Mouse (Mus musculus): ENCODE data around the gene Dnm3. TPM values are rescaled to one million over a fixed set of nuclear protein-coding genes. Genes with fewer than 3 reads are reported as not detected.
"Not testable (repeated sequence)": the region's sequence is repeated elsewhere in the genome, so short reads cannot be mapped to it uniquely, and the experiment has no call there.

Gene Dnm3
- polyA plus RNA-seq, 1 experiment from 2014 or later, result 13.9 TPM

GRCm38 (mm10) chr1:162412787-162413429, 64.9 kb downstream of the Dnm3 start:
- no peaks in the 10 kb centered on the region for H3K36me3 ChIP-seq (ENCODE audit: control insufficient read depth, insufficient read depth, low read length)
- no peak overlapping the region for H3K4me2 ChIP-seq (ENCODE audit: low read depth, severe bottlenecking)
- H3K27ac ChIP-seq (replicated peaks; ENCODE audit: low read depth, low read length), result no peak overlapping the region
- H3K9me3 ChIP-seq (ENCODE audit: control insufficient read depth, low read length), result no peaks in the 10 kb centered on the region
- no peaks in the 10 kb centered on the region for H3K4me1 ChIP-seq (ENCODE audit: control insufficient read depth, insufficient read depth, low read length)
- no peak overlapping the region for H3K4me3 ChIP-seq (ENCODE audit: low read depth, low read length)
- 81% methylated on average over 7 of the region's 7 CpGs for WGBS
- DNase-seq (ENCODE audit: low spot score) (no peak), ATAC-seq (ENCODE audit: insufficient number of reproducible peaks, low FRiP score, low TSS enrichment, low read depth) (no peak)
- H3K27me3 ChIP-seq (ENCODE audit: control insufficient read depth, insufficient read depth, low read length), result no peaks in the 10 kb centered on the region
- H3K9ac ChIP-seq (ENCODE audit: low read length), result no peak overlapping the region

- no peak overlapping the region for H3K27ac ChIP-seq (replicated peaks; ENCODE audit: low read depth, low read length)
- 71% methylated on average over 14 of the region's 14 CpGs for WGBS
- H3K36me3 ChIP-seq (ENCODE audit: control insufficient read depth, insufficient read depth, low read length), result no peaks in the 10 kb centered on the region
- DNase-seq (ENCODE audit: low spot score) (no peak), ATAC-seq (ENCODE audit: insufficient number of reproducible peaks, low FRiP score, low TSS enrichment, low read depth) (no peak)
- no peak overlapping the region for H3K4me3 ChIP-seq (ENCODE audit: low read depth, low read length)
- H3K27me3 ChIP-seq (ENCODE audit: control insufficient read depth, insufficient read depth, low read length), result no peaks in the 10 kb centered on the region
- no peak overlapping the region for H3K4me2 ChIP-seq (ENCODE audit: low read depth, severe bottlenecking)
- no peaks in the 10 kb centered on the region for H3K9me3 ChIP-seq (ENCODE audit: control insufficient read depth, low read length)
- no peak overlapping the region for H3K9ac ChIP-seq (ENCODE audit: low read length)
- H3K4me1 ChIP-seq (ENCODE audit: control insufficient read depth, insufficient read depth, low read length), result no peaks in the 10 kb centered on the region
Measured at GRCm38 (mm10) chr1:162410207-162410965, 67.4 kb downstream of the Dnm3 start.

- H3K4me1 ChIP-seq (ENCODE audit: control insufficient read depth, insufficient read depth, low read length), result no peaks in the 10 kb centered on the region
- no peak overlapping the region for H3K9ac ChIP-seq (ENCODE audit: low read length)
- H3K27me3 ChIP-seq (ENCODE audit: control insufficient read depth, insufficient read depth, low read length), result no peaks in the 10 kb centered on the region
- ATAC-seq (ENCODE audit: insufficient number of reproducible peaks, low FRiP score, low TSS enrichment, low read depth) (no peak), DNase-seq (ENCODE audit: low spot score) (no peak)
- H3K27ac ChIP-seq (replicated peaks; ENCODE audit: low read depth, low read length), result no peak overlapping the region
- H3K4me2 ChIP-seq (ENCODE audit: low read depth, severe bottlenecking), result no peak overlapping the region
- no peaks in the 10 kb centered on the region for H3K36me3 ChIP-seq (ENCODE audit: control insufficient read depth, insufficient read depth, low read length)
- H3K4me3 ChIP-seq (ENCODE audit: low read depth, low read length), result no peak overlapping the region
- 74% methylated on average over 4 of the region's 4 CpGs for WGBS
- no peaks in the 10 kb centered on the region for H3K9me3 ChIP-seq (ENCODE audit: control insufficient read depth, low read length)
Measured at GRCm38 (mm10) chr1:162394549-162394948, 83.3 kb downstream of the Dnm3 start.

GRCm38 (mm10) chr1:162388442-162389165, 89.2 kb downstream of the Dnm3 start:
- WGBS, result 87% methylated on average over 5 of the region's 5 CpGs
- no peak for DNase-seq (ENCODE audit: low spot score)
- Histone ChIP-seq H3K4me1 (ENCODE audit: control insufficient read depth, insufficient read depth, low read length) (no peaks in the 10 kb centered on the region), H3K27ac (replicated peaks; ENCODE audit: low read depth, low read length) (no peak overlapping the region), H3K27me3 (ENCODE audit: control insufficient read depth, insufficient read depth, low read length) (no peaks in the 10 kb centered on the region), H3K4me2 (ENCODE audit: low read depth, severe bottlenecking) (no peak overlapping the region), H3K36me3 (ENCODE audit: control insufficient read depth, insufficient read depth, low read length) (no peaks in the 10 kb centered on the region), H3K9ac (ENCODE audit: low read length) (no peak overlapping the region), H3K4me3 (ENCODE audit: low read depth, low read length) (no peak overlapping the region), H3K9me3 (ENCODE audit: control insufficient read depth, low read length) (no peaks in the 10 kb centered on the region)
- ATAC-seq (ENCODE audit: insufficient number of reproducible peaks, low FRiP score, low TSS enrichment, low read depth), result no peak

- not testable (repeated sequence) for H3K27ac ChIP-seq (replicated peaks; ENCODE audit: low read depth, low read length); H3K4me2 ChIP-seq (ENCODE audit: low read depth, severe bottlenecking); H3K36me3 ChIP-seq (ENCODE audit: control insufficient read depth, insufficient read depth, low read length); H3K4me3 ChIP-seq (ENCODE audit: low read depth, low read length); H3K27me3 ChIP-seq (ENCODE audit: control insufficient read depth, insufficient read depth, low read length); ATAC-seq (ENCODE audit: insufficient number of reproducible peaks, low FRiP score, low TSS enrichment, low read depth); H3K9me3 ChIP-seq (ENCODE audit: control insufficient read depth, low read length); DNase-seq (ENCODE audit: low spot score); H3K4me1 ChIP-seq (ENCODE audit: control insufficient read depth, insufficient read depth, low read length); H3K9ac ChIP-seq (ENCODE audit: low read length)
- WGBS, result 94% methylated on average over 1 of the region's 1 CpGs
Measured at GRCm38 (mm10) chr1:162373068-162373467, 104.8 kb downstream of the Dnm3 start.

- WGBS, result 77% methylated on average over 4 of the region's 4 CpGs
- no peak for DNase-seq (ENCODE audit: low spot score)
- H3K9me3 ChIP-seq (ENCODE audit: control insufficient read depth, low read length), result no peaks in the 10 kb centered on the region
- no peak overlapping the region for H3K4me3 ChIP-seq (ENCODE audit: low read depth, low read length)
- H3K4me2 ChIP-seq (ENCODE audit: low read depth, severe bottlenecking), result no peak overlapping the region
- no peaks in the 10 kb centered on the region for H3K27me3 ChIP-seq (ENCODE audit: control insufficient read depth, insufficient read depth, low read length)
- no peak overlapping the region for H3K9ac ChIP-seq (ENCODE audit: low read length)
- no peak for ATAC-seq (ENCODE audit: insufficient number of reproducible peaks, low FRiP score, low TSS enrichment, low read depth)
- no peak overlapping the region for H3K27ac ChIP-seq (replicated peaks; ENCODE audit: low read depth, low read length)
- H3K4me1 ChIP-seq (ENCODE audit: control insufficient read depth, insufficient read depth, low read length), result no peaks in the 10 kb centered on the region
- H3K36me3 ChIP-seq (ENCODE audit: control insufficient read depth, insufficient read depth, low read length), result no peaks in the 10 kb centered on the region
Measured at GRCm38 (mm10) chr1:162369726-162370125, 108.1 kb downstream of the Dnm3 start.

- H3K4me1 ChIP-seq (ENCODE audit: control insufficient read depth, insufficient read depth, low read length), result 0 out of 2 replicates have a peak, but pooled peaks cover 2% of the 10 kb centered on the region
- ATAC-seq (ENCODE audit: insufficient number of reproducible peaks, low FRiP score, low TSS enrichment, low read depth) (no peak), DNase-seq (ENCODE audit: low spot score) (no peak)
- no peaks in the 10 kb centered on the region for H3K9me3 ChIP-seq (ENCODE audit: control insufficient read depth, low read length)
- no peak overlapping the region for H3K27ac ChIP-seq (replicated peaks; ENCODE audit: low read depth, low read length)
- WGBS, result 74% methylated on average over 5 of the region's 5 CpGs
- H3K4me3 ChIP-seq (ENCODE audit: low read depth, low read length), result no peak overlapping the region
- no peak overlapping the region for H3K9ac ChIP-seq (ENCODE audit: low read length)
- no peak overlapping the region for H3K4me2 ChIP-seq (ENCODE audit: low read depth, severe bottlenecking)
- H3K36me3 ChIP-seq (ENCODE audit: control insufficient read depth, insufficient read depth, low read length), result no peaks in the 10 kb centered on the region
- H3K27me3 ChIP-seq (ENCODE audit: control insufficient read depth, insufficient read depth, low read length), result no peaks in the 10 kb centered on the region
Measured at GRCm38 (mm10) chr1:162361978-162362377, 115.9 kb downstream of the Dnm3 start.

GRCm38 (mm10) chr1:162359270-162359669, 118.6 kb downstream of the Dnm3 start:
- no peak for ATAC-seq (ENCODE audit: insufficient number of reproducible peaks, low FRiP score, low TSS enrichment, low read depth)
- H3K9me3 ChIP-seq (ENCODE audit: control insufficient read depth, low read length), result no peaks in the 10 kb centered on the region
- peak; percentile 71 for DNase-seq (ENCODE audit: low spot score)
- no peak overlapping the region for H3K4me2 ChIP-seq (ENCODE audit: low read depth, severe bottlenecking)
- WGBS, result 56% methylated on average over 8 of the region's 8 CpGs
- H3K9ac ChIP-seq (ENCODE audit: low read length), result no peak overlapping the region
- H3K4me3 ChIP-seq (ENCODE audit: low read depth, low read length), result no peak overlapping the region
- H3K27ac ChIP-seq (replicated peaks; ENCODE audit: low read depth, low read length), result no peak overlapping the region
- H3K36me3 ChIP-seq (ENCODE audit: control insufficient read depth, insufficient read depth, low read length), result no peaks in the 10 kb centered on the region
- H3K4me1 ChIP-seq (ENCODE audit: control insufficient read depth, insufficient read depth, low read length), result 0 out of 2 replicates have a peak, but pooled peaks cover 2% of the 10 kb centered on the region
- H3K27me3 ChIP-seq (ENCODE audit: control insufficient read depth, insufficient read depth, low read length), result no peaks in the 10 kb centered on the region
